Mouse (Mus musculus) E14TG2a.4 (cell line): Measurements from ENCODE around the gene Gmeb1.

Experiments
- CTCF ChIP-seq: conservative IDR thresholded peaks from 2 replicates; pipeline ENCODE4 v1.5.1; 2014; ENCODE audit warnings: low read length
- NANOG ChIP-seq: IDR thresholded peaks from 2 replicates; pipeline ENCODE4 v1.6.1; 2014; ENCODE audit warnings: borderline replicate concordance, low read length, mixed read lengths
- POU5F1 ChIP-seq: IDR thresholded peaks from 2 replicates; pipeline ENCODE4 v1.6.1; 2014; ENCODE audit warnings: low read length, borderline replicate concordance

DNA sequence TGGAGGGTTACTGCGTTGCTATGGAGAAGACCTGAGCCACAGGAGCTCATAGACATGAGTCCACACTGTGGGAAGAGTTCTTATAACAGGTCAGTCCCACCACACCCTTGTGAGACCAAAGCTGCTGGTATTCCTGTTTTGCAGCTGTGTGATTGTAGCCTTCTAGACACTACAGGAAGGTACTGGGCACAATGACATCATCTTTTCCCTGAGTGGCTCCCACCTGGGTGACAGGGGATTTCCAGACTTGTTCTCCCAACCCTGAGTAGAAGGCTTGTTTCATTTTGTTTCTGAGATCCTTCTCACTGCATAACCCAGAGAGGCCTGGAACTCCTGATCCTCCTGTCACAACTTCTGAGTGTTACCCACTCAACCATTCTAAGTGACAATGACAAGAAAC is 38.4 kb upstream of the Gmeb1 start:
- TF ChIP-seq CTCF = no peak
- TF ChIP-seq POU5F1 = no peak
- no peak for TF ChIP-seq NANOG
